Mouse (Mus musculus) liver, embryonic 14.5 days (tissue): ENCODE data around the gene Klhl10. TPM values are rescaled to one million over a fixed set of nuclear protein-coding genes. Genes with fewer than 3 reads are reported as not detected.
A peak's percentile ranks its signal among the peaks of the same experiment; 100 is the strongest.

ENCODE experiments used
- ATAC-seq: fragments of 200-750 bp; cut with Nextera tagmentation; 2 replicates; pipeline ENCODE4 v1.8.0; 2017; ENCODE audit warnings: moderate number of reproducible peaks, mild to moderate bottlenecking, moderate library complexity; ENCODE audit not compliant: insufficient read depth
- DNase-seq, 3 experiments: peaks; one replicate each; pipeline ENCODE4 v3.0.0-alpha.2; 2012 to 2013; ENCODE audit warnings: low read depth in 3 of 3, low spot score in 3 of 3
- H3K27ac ChIP-seq: fragments of 300-500 bp; sonication (generic); 2 replicates; pipeline ENCODE4 v1.5.1; 2014; ENCODE audit warnings: moderate library complexity, mild to moderate bottlenecking, control low read depth, inconsistent platforms
- H3K27me3 ChIP-seq: fragments of 300-500 bp; sonication (generic); 2 replicates; pipeline ENCODE4 v1.6.1; 2014; ENCODE audit warnings: mild to moderate bottlenecking, low read length, moderate library complexity; ENCODE audit not compliant: control insufficient read depth, insufficient read depth
- H3K36me3 ChIP-seq: fragments of 300-500 bp; sonication (generic); replicated peaks from 2 replicates; pipeline ENCODE4 v1.6.1; 2014; ENCODE audit warnings: low read depth; ENCODE audit not compliant: control insufficient read depth, insufficient read depth
- H3K4me1 ChIP-seq, 2 experiments: fragments of 200-500 bp in 1 of 2; fragments of 300-500 bp in 1 of 2; sonication (generic) in 1 of 2; replicated peaks; 2 replicates each; pipeline ENCODE4 v1.6.1; 2012 to 2014; ENCODE audit warnings: antibody characterized with exemption in 1 of 2, inconsistent platforms in 1 of 2, low read length in 1 of 2; ENCODE audit not compliant: control insufficient read depth in 2 of 2, insufficient read depth in 2 of 2
- H3K4me2 ChIP-seq: fragments of 300-500 bp; sonication (generic); 2 replicates; pipeline ENCODE4 v1.6.1; 2014; ENCODE audit warnings: low read depth, mild to moderate bottlenecking, control low read depth, moderate library complexity
- H3K4me3 ChIP-seq, 2 experiments: fragments of 200-500 bp in 1 of 2; fragments of 300-500 bp in 1 of 2; sonication (generic) in 1 of 2; 2 replicates each; pipeline ENCODE4 v1.5.1; 2012 to 2014; ENCODE audit warnings: low read depth in 2 of 2, low read length in 2 of 2, mild to moderate bottlenecking in 2 of 2, control low read depth in 1 of 2, inconsistent platforms in 1 of 2, moderate library complexity in 1 of 2; ENCODE audit not compliant: insufficient read depth in 1 of 2
- H3K9ac ChIP-seq: fragments of 300-500 bp; sonication (generic); replicated peaks from 2 replicates; pipeline ENCODE4 v1.6.1; 2014; ENCODE audit warnings: mild to moderate bottlenecking, control low read depth, moderate library complexity
- H3K9me3 ChIP-seq: fragments of 300-500 bp; sonication (generic); 2 replicates; pipeline ENCODE4 v1.6.1; 2016; ENCODE audit warnings: low read length, mixed read lengths; ENCODE audit not compliant: control insufficient read depth
- CTCF ChIP-seq: IDR thresholded peaks from 2 replicates; pipeline ENCODE4 v1.5.1; 2016; ENCODE audit warnings: antibody characterized with exemption, low read depth, control low read depth
- EP300 ChIP-seq: IDR thresholded peaks from 2 replicates; pipeline ENCODE4 v1.6.1; 2016; ENCODE audit warnings: antibody characterized with exemption, low read depth
- WGBS: fragments of 180-500 bp; shearing (Covaris S2); extraction: QIAGEN DNeasy Blood & Tissue Kit; methylation state at CpG from one replicate; pipeline ENCODE4 v1.1.7; 2014; ENCODE audit not compliant: insufficient replicate concordance; 5-methylcytosine and 5-hydroxymethylcytosine counted together
- polyA plus RNA-seq, 2 experiments: library from polyadenylated mRNA; depleted of rRNA in 1 of 2; stranded (reverse) in 1 of 2; unstranded in 1 of 2; fragments of >200 nt; fragmentation: Nextera tagmentation in 1 of 2; extraction: Ambion mirVana in 1 of 2; gene quantifications; 2 replicates each; pipeline versions ENCODE4 v1.2.1 to v1.2.3; 2012 to 2014

The Klhl10 gene
- polyA plus RNA-seq, 2 experiments = 0.15 to 0.16 TPM

- H3K9ac ChIP-seq = no peak overlapping the region
- no peaks in the 10 kb centered on the region for H3K36me3 ChIP-seq
- peaks cover 17% of the 10 kb centered on the region for H3K27me3 ChIP-seq
- TF ChIP-seq EP300 (no peak), CTCF (no peak)
- DNase-seq (no peak), ATAC-seq (no peak)
- no peak overlapping the region for H3K27ac ChIP-seq
- no peak overlapping the region for H3K4me2 ChIP-seq
- H3K9me3 ChIP-seq = no peaks in the 10 kb centered on the region
- WGBS = 34% methylated on average over 9 of the region's 9 CpGs
- no peak overlapping the region for H3K4me3 ChIP-seq
- H3K4me1 ChIP-seq = peaks cover 7 to 32% of the 10 kb centered on the region in 2 experiments
Measured at GRCm38 (mm10) chr11:100399320-100399719, 42.4 kb upstream of the Klhl10 start.

- Histone ChIP-seq H3K27ac (no peak overlapping the region), H3K9ac (no peak overlapping the region), H3K4me2 (no peak overlapping the region), H3K36me3 (no peaks in the 10 kb centered on the region), H3K4me3 (no peak overlapping the region), H3K9me3 (no peaks in the 10 kb centered on the region), H3K4me1 (peaks cover 7 to 27% of the 10 kb centered on the region in 2 experiments), H3K27me3 (peaks cover 17% of the 10 kb centered on the region)
- no peak for ATAC-seq
- DNase-seq = no peak
- TF ChIP-seq EP300 (no peak), CTCF (no peak)
- 61% methylated on average over 12 of the region's 12 CpGs for WGBS
Measured at GRCm38 (mm10) chr11:100399727-100400538, 41.8 kb upstream of the Klhl10 start.

GRCm38 (mm10) chr11:100400842-100401241 lies 40.9 kb upstream of the Klhl10 start:
- H3K27me3 ChIP-seq = peaks cover 8% of the 10 kb centered on the region
- no peak for ATAC-seq
- no peak overlapping the region for H3K4me2 ChIP-seq
- no peak overlapping the region for H3K4me3 ChIP-seq
- no peak overlapping the region for H3K27ac ChIP-seq
- H3K36me3 ChIP-seq = no peaks in the 10 kb centered on the region
- peaks cover 7 to 20% of the 10 kb centered on the region in 2 experiments for H3K4me1 ChIP-seq
- no peak for TF ChIP-seq EP300
- no peak for TF ChIP-seq CTCF
- DNase-seq = no peak
- no peaks in the 10 kb centered on the region for H3K9me3 ChIP-seq
- H3K9ac ChIP-seq = no peak overlapping the region
- WGBS = 30% methylated on average over 6 of the region's 6 CpGs

GRCm38 (mm10) chr11:100402240-100402639 lies 39.5 kb upstream of the Klhl10 start:
- H3K4me1 ChIP-seq = peaks cover 7 to 20% of the 10 kb centered on the region in 2 experiments
- peak overlapping the region; percentile 15 for H3K4me2 ChIP-seq
- TF ChIP-seq EP300 (no peak), CTCF (no peak)
- ATAC-seq = no peak
- 16% methylated on average over 6 of the region's 6 CpGs for WGBS
- H3K9ac ChIP-seq = no peak overlapping the region
- H3K4me3 ChIP-seq = no peak overlapping the region
- H3K36me3 ChIP-seq = no peaks in the 10 kb centered on the region
- DNase-seq = no peak
- no peaks in the 10 kb centered on the region for H3K27me3 ChIP-seq
- H3K9me3 ChIP-seq = no peaks in the 10 kb centered on the region
- H3K27ac ChIP-seq = no peak overlapping the region

- TF ChIP-seq CTCF = no peak
- no peak for TF ChIP-seq EP300
- ATAC-seq = no peak
- Histone ChIP-seq H3K27me3 (no peaks in the 10 kb centered on the region), H3K36me3 (no peaks in the 10 kb centered on the region), H3K27ac (no peak overlapping the region), H3K9me3 (no peaks in the 10 kb centered on the region), H3K4me2 (no peak overlapping the region), H3K4me1 (peaks cover 7 to 20% of the 10 kb centered on the region in 2 experiments), H3K4me3 (no peak overlapping the region), H3K9ac (no peak overlapping the region)
- 53% methylated on average over 2 of the region's 2 CpGs for WGBS
- no peak for DNase-seq
Measured at GRCm38 (mm10) chr11:100402682-100403081, 39.0 kb upstream of the Klhl10 start.
